Mouse (Mus musculus) embryonic stem cell, embryonic (primary cell): ENCODE results near the gene Tspyl3.

Experiments used
- CTCF ChIA-PET, 4 experiments: fragments of 300-600 bp in 2 of 4; fragments of 350-600 bp in 2 of 4; sonication (Branson Sonifier 250); formaldehyde crosslinking; loops; one replicate each; lab custom pipeline; 2022; ENCODE audit warnings: inconsistent platforms in 2 of 4; lab: Charles Lee
- POLR2A ChIA-PET, 4 experiments: fragments of 300-600 bp in 2 of 4; fragments of 350-600 bp in 2 of 4; sonication (Branson Sonifier 250); formaldehyde crosslinking; loops; one replicate each; lab custom pipeline; 2022; ENCODE audit warnings: antibody characterized with exemption in 4 of 4, inconsistent platforms in 1 of 4; lab: Charles Lee

The Tspyl3 gene

DNA sequence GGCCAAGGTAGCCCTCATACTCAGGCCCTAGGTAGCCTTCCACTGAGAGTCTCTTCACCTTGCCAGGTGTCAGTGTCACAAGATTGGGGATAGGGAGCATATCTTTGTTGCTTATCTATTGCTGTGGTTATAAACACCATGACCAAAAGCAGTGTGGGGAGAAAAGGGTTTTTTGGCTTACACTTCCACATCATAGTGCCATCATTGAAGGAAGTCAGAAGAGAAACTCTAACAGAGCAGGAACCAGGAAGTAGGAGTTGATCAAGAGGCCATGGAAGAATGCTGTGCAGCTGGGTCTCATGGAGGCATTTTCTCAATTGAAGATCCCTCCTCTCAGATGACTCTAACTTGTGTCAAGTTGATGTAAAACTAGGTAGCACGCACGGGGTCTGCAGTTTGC, 17.1 kb downstream of the Tspyl3 start:
- ChIA-PET POLR2A (interaction anchor here in 3 of 4 experiments (0.7 to 1.6 kb wide), 4 partner anchors 8 to 202 kb away, joined by 3 to 4 read pairs (median 3); no protein-coding TSS in a partner anchor), CTCF (interaction anchor here in 2 of 4 experiments (0.7 kb wide), 2 partner anchors 42 to 277 kb away, joined by 3 read pairs; no protein-coding TSS in a partner anchor)

DNA sequence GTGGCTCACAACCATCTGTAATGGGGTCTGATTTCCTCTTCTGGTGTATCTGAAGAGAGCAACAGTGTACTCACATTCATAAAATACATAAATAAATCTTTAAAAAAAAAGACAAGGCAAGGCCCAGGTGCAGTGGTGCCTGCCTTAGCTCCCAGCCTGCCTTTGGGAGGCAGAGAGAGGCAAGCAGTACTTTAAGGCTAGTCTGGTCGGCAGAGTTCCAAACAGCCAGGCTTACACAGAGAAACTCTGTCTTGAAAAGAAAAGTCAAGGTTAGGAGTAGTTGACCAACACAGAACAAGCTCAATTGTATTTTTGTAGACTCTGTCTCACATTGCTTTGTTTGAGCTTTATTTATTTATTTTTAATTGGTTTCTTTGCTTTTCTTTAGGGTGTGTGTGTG, 22.5 kb downstream of the Tspyl3 start:
- ChIA-PET POLR2A (interaction anchor here in 3 of 4 experiments (0.6 to 1.9 kb wide), 9 partner anchors 10 to 926 kb away, joined by 3 to 6 read pairs (median 4); no protein-coding TSS in a partner anchor), CTCF (interaction anchor here in 1 of 4 experiments (0.7 kb wide), 1 partner anchor 58 kb away, joined by 3 read pairs; no protein-coding TSS in a partner anchor)

DNA sequence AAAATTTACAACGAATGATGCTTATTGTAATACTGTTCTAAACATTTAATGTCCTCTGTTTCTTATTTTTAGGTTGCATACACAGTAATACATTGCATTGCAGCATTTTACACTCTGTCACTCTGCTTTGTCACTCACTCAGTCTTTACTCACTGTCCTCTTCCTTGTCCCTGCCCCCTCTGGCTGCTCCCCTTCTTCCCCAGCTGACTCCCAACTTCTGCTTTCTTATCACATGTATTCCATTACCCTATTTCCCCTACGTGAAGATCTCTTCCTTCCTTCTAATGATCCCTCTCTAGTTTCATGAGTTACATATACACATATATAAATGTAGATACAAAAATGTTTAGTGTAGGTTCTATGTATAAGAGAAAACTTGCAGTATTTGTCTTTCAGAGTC, 26.1 kb downstream of the Tspyl3 start:
- ChIA-PET POLR2A (interaction anchor here in 2 of 4 experiments (1.0 to 1.6 kb wide), 4 partner anchors 10 to 38 kb away, joined by 3 to 11 read pairs (median 4); partner anchors contain the start of gene Tm9sf4 (in 1 of the 2)), CTCF (no interaction called here)

DNA sequence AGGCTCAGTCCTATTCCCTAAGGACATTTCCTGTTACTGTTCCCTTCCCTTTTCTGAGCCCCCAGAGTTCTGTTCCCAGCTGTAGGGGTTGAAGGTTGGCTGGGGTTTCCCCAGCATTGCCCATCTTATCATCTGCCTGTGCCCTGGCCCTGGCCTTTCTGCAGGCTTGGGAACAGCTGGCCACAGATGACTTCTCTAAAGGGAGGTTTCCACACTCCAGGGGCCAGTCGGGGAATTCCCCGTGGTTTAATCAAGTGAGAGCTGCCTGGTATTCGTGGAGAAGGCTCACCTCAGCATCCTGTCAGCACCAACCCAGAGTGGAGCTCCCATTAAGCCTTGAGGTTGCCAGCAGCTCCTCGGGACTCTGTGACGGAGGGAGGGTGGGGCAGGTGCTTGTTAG, 26.8 kb downstream of the Tspyl3 start:
- ChIA-PET POLR2A (interaction anchor here in 2 of 4 experiments (0.6 to 1.6 kb wide), 5 partner anchors 8 to 37 kb away, joined by 3 to 11 read pairs (median 3); partner anchors contain the start of gene Tm9sf4 (in 1 of the 2)), CTCF (interaction anchor here in 1 of 4 experiments (0.6 kb wide), 1 partner anchor 446 kb away, joined by 3 read pairs; no protein-coding TSS in a partner anchor)

DNA sequence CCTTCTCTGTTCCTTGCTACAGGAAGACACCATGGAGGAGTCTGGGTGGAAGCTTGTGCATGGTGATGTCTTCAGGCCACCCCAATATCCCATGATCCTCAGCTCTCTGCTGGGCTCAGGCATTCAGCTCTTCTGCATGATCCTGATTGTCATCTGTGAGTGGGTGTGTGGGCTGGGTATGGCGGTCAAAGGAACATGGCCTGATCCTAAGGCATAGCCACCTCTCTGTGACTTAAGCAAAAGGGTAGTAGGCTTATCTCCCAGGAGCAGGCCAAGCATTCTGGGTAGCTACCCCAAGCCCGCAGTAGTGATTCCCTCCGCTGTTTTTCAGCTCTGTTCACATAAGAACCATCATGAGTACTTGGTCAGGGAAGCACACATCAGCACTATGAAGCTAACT, 31.0 kb downstream of the Tspyl3 start:
- ChIA-PET POLR2A (interaction anchor here in 2 of 4 experiments (0.6 to 1.6 kb wide), 6 partner anchors 10 to 403 kb away, joined by 3 to 6 read pairs (median 3); no protein-coding TSS in a partner anchor), CTCF (no interaction called here)

DNA sequence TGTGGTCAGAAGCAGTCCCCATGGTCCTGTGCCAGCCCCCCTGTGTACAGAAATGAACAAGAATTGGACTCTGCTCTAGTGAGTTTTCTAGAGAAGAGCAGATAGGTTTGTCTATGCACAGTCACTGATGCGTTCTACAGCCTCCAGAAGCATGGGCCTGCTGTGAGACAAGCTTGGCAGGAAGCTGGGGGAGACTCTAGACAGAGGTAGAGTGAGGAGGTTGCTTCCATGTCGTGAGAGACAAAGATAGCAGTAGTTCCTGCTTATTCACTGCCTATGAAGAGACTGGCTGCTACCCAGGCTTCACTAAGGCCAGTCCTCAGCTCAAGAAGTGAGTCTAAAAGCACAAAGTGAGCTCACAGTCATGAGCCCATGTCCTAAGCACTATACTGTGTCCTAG, 34.0 kb downstream of the Tspyl3 start:
- POLR2A ChIA-PET = interaction anchor here in 1 of 4 experiments (0.7 to 1.6 kb wide), 4 partner anchors 11 to 30 kb away, joined by 3 to 4 read pairs (median 4); partner anchors contain the start of gene Tm9sf4
- CTCF ChIA-PET = interaction anchor here in 1 of 4 experiments (1.5 kb wide), 1 partner anchor 48 kb away, joined by 3 read pairs; no protein-coding TSS in a partner anchor

DNA sequence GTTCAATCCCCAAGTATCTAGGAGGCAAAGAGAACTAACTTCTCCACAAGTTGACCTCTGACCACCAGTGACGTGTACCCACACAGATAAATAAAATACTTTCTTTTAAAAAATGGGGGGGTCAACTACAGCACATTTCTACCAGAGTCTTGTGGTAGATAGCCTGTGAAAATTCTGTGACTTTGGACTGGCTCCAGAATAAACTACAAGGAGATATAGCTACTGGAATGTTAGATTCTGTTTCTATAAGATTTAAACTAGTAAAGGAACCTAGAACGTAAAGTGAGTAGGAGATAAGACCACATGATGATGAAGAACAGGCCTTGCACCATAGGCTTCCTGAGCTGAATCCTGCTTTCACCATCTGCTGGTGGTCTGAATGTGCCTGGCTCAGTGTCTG, 37.4 kb downstream of the Tspyl3 start:
- POLR2A ChIA-PET = interaction anchor here in 3 of 4 experiments (0.6 to 2.6 kb wide), 6 partner anchors 15 to 314 kb away, joined by 3 to 8 read pairs (median 4); partner anchors contain the start of gene Tm9sf4 (in 1 of the 3)
- CTCF ChIA-PET = no interaction called here

DNA sequence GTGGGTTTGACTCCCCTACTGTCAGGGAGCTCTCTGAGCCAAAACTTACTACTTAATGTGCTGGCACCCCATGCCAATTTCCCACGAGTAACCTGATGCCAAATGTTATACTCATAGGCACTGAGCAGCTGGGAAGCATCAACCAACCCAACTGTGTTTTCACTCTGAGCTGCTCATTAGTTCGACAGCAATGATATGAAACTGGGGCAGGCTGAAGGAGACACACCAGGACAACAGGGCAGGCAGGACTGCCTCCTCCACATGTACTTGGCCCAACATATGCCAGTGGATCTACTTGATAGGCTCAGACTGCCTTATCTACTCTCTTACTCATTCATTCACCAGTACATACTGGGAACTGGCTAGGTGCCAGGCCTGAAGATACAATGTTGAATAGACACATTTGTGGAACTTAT, 39.1 kb downstream of the Tspyl3 start:
- POLR2A ChIA-PET = interaction anchor here in 2 of 4 experiments (0.9 to 7.8 kb wide), 3 partner anchors 9 to 89 kb away, joined by 4 to 37 read pairs (median 5); no protein-coding TSS in a partner anchor
- CTCF ChIA-PET = no interaction called here

DNA sequence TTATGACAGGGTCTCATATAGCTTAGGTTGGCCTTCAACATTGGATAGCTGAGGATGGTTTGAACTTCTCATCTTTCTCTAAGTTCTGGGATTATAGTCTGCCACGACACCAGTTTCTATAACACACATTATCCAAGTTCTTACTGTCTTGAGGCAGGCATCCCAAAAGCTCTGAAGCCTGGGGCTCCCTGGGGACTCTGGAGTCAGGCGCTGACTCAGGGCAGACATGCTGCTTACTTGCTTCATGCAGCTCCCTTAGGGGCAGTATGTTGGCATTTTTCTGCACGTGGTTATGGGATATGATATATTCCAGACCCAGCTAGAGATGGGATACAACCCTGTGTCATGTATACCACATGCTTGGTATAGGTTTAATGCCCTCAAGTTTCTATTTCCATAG, 45.3 kb downstream of the Tspyl3 start:
- CTCF ChIA-PET = interaction anchor here in 2 of 4 experiments (1.3 to 1.5 kb wide), 2 partner anchors 23 to 32 kb away, joined by 3 to 4 read pairs; no protein-coding TSS in a partner anchor
- POLR2A ChIA-PET = interaction anchor here in 3 of 4 experiments (0.6 to 7.8 kb wide), 6 partner anchors 12 to 967 kb away, joined by 3 to 37 read pairs (median 4); no protein-coding TSS in a partner anchor

DNA sequence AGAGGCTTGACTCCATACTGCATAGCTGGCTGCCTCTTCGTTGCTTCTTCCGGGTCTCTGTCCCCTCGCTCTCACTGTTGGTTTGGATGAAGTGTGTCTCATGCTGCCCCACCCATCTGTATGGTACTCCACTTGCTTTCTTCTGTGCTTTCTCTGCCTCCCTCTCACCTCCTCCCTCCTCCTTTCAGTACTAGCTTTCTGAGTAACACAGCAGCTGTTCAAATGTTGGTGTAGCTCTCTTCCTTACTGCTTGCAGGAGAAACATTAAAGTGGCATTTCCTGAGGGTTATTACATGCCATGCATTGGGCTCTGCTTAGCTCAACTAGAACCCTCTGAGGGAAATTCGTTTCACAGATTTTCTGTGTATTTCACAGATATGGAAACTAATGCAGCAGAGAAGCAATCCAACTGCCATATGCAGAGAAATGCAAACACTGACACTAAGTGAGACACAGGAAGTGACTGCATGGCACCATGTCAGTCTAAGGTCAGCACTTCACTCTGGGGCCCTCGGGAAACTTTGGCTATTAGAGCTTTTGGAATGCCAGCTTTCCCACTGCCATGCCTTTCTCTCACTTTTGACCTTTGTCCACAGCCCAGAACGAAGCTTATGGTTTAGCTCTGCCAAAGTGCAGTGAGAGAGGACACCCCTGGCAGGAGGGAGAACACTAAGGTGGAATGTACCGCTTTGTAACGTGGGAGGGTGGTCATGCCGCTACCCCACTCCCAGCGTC, 45.9 kb downstream of the Tspyl3 start:
- ChIA-PET CTCF (interaction anchor here in 3 of 4 experiments (0.7 to 1.5 kb wide), 3 partner anchors 22 to 48 kb away, joined by 3 to 4 read pairs (median 3); no protein-coding TSS in a partner anchor), POLR2A (interaction anchor here in 2 of 4 experiments (0.6 to 7.8 kb wide), 7 partner anchors 11 to 967 kb away, joined by 3 to 37 read pairs (median 3); no protein-coding TSS in a partner anchor)

DNA sequence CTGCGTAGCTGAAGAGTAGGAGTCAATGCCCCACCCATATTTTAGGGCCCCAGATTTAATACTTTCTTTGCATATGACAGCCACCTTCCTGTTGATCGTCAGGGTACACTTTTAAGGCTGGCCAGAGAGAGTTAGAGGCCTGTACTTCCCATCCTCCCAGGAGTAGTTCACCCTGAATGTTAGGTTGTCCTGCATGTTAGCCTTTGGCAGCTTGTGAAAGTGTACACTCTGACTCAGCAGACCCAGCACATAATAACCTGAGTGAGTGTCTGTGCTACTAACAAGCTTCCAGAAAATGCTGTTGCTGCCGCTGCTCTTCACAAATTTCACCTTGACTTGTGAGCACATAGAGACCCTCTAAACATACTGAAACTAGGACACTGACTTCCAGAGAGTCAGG, 48.1 kb downstream of the Tspyl3 start:
- CTCF ChIA-PET = no interaction called here
- POLR2A ChIA-PET = interaction anchor here in 2 of 4 experiments (1.0 to 1.5 kb wide), 7 partner anchors 8 to 25 kb away, joined by 3 to 6 read pairs (median 4); partner anchors contain the start of gene Tm9sf4 (in 1 of the 2)

DNA sequence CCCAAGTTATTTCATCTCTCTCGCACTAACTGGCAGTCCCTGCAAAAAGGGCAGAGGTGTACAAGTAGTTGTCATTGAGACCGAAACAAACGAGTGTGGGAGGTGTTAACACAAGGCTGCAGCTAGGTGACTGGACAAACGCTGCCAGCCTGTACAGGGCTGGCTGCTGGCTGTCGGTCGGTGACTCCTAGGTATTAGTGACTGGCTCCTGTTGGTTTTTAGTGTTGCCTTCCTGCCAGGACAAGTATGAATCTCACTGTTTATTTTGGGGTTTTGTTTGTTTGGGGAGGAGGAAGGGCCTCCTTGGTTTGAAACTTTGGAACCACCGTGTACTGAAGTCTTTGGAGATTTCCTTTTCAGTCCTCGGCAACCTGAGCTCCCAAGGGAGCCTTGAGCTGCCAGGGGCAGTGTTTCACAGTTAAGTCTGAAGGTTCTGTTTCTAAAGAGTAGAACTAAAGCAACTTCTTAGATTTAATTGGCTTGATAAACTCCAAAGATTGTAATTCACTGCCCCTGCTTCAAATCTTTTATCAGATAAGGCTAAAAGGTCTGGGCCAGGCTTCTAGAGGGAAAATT, 49.2 kb downstream of the Tspyl3 start:
- ChIA-PET POLR2A (interaction anchor here in 2 of 4 experiments (0.8 to 1.9 kb wide), 10 partner anchors 8 to 245 kb away, joined by 3 to 6 read pairs (median 4); partner anchors contain the start of gene Tm9sf4 (in 1 of the 2)), CTCF (interaction anchor here in 1 of 4 experiments (2.2 kb wide), 1 partner anchor 18 kb away, joined by 5 read pairs; no protein-coding TSS in a partner anchor)
